Mouse (Mus musculus) hindbrain, embryonic 15.5 days (tissue): ENCODE results near the gene Cfap54. TPM values are rescaled to one million over a fixed set of nuclear protein-coding genes. Genes with fewer than 3 reads are reported as not detected.

Source experiments
- ATAC-seq: fragments of 200-750 bp; cut with Nextera tagmentation; 2 replicates; pipeline ENCODE4 v1.8.0; 2017; ENCODE audit warnings: low read depth, moderate number of reproducible peaks, moderate TSS enrichment; ENCODE audit not compliant: low FRiP score
- H3K27ac ChIP-seq: fragments of 300-500 bp; sonication (generic); replicated peaks from 2 replicates; pipeline ENCODE4 v1.5.1; 2015; ENCODE audit warnings: mild to moderate bottlenecking, inconsistent platforms
- H3K27me3 ChIP-seq: fragments of 300-500 bp; sonication (generic); 2 replicates; pipeline ENCODE4 v1.6.1; 2015; ENCODE audit warnings: control low read depth, inconsistent platforms
- H3K36me3 ChIP-seq: fragments of 300-500 bp; sonication (generic); 2 replicates; pipeline ENCODE4 v1.6.1; 2015; ENCODE audit warnings: control low read depth, inconsistent platforms
- H3K4me1 ChIP-seq: fragments of 300-500 bp; sonication (generic); replicated peaks from 2 replicates; pipeline ENCODE4 v1.6.1; 2015; ENCODE audit warnings: control low read depth, inconsistent platforms
- H3K4me2 ChIP-seq: fragments of 300-500 bp; sonication (generic); 2 replicates; pipeline ENCODE4 v1.6.1; 2015; ENCODE audit warnings: moderate library complexity, mild to moderate bottlenecking, inconsistent platforms
- H3K4me3 ChIP-seq: fragments of 300-500 bp; sonication (generic); 2 replicates; pipeline ENCODE4 v1.5.1; 2015; ENCODE audit warnings: mild to moderate bottlenecking, inconsistent platforms
- H3K9ac ChIP-seq: fragments of 300-500 bp; sonication (generic); 2 replicates; pipeline ENCODE4 v1.6.1; 2015; ENCODE audit warnings: inconsistent platforms
- H3K9me3 ChIP-seq: fragments of 300-500 bp; sonication (generic); 2 replicates; pipeline ENCODE4 v1.6.1; 2016; ENCODE audit warnings: control low read depth, inconsistent platforms
- WGBS: fragments of 180-500 bp; shearing (Covaris S2); methylation state at CpG from one replicate; pipeline ENCODE4 v1.1.7; 2015; 5-methylcytosine and 5-hydroxymethylcytosine counted together
- polyA plus RNA-seq: library from polyadenylated mRNA; unstranded; fragments of >200 nt; fragmentation: Nextera tagmentation; extraction: Ambion mirVana; gene quantifications from 2 replicates; pipeline ENCODE4 v1.2.1, GENCODE M21; 2015

The Cfap54 gene
- polyA plus RNA-seq, 1 experiment from 2014 or later, result 3.3 TPM

- ATAC-seq, result no peak
- Histone ChIP-seq H3K36me3 (no peaks in the 10 kb centered on the region), H3K4me1 (no peaks in the 10 kb centered on the region), H3K9me3 (no peaks in the 10 kb centered on the region), H3K27ac (no peak overlapping the region), H3K27me3 (no peaks in the 10 kb centered on the region), H3K4me3 (no peak overlapping the region), H3K4me2 (no peak overlapping the region), H3K9ac (no peak overlapping the region)
- WGBS, result 83% methylated on average over 7 of the region's 7 CpGs
Observed at GRCm38 (mm10) chr10:93094957-93095580, 13.7 kb upstream of the Cfap54 start.

DNA sequence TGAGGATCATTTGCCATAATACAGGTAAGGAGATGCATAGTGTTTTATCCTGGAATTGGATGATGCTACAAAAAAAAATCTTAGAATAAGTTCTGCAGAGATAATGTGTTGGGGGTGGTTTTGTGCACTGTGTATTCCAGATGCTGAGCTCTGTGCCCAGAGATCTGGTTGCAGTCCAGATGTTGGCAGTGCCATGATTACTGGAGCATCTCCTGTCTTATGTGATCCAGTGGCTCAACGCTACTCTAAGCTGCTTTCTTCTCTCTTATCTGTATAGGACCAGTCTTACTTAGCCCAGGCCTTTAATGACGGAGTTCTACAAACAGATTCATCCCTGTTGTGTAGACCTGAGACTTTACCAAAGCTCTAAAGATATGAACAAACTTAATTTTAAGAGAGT, 10.5 kb upstream of the Cfap54 start:
- Histone ChIP-seq H3K27ac (no peak overlapping the region), H3K9me3 (no peaks in the 10 kb centered on the region), H3K4me3 (no peak overlapping the region), H3K27me3 (no peaks in the 10 kb centered on the region), H3K4me2 (no peak overlapping the region), H3K36me3 (no peaks in the 10 kb centered on the region), H3K4me1 (no peaks in the 10 kb centered on the region), H3K9ac (no peak overlapping the region)
- 91% methylated on average over 2 of the region's 2 CpGs for WGBS
- no peak for ATAC-seq

GRCm38 (mm10) chr10:93090241-93090640, 8.8 kb upstream of the Cfap54 start:
- Histone ChIP-seq H3K27me3 (no peaks in the 10 kb centered on the region), H3K36me3 (no peaks in the 10 kb centered on the region), H3K9me3 (no peaks in the 10 kb centered on the region), H3K27ac (no peak overlapping the region), H3K4me2 (no peak overlapping the region), H3K4me1 (no peaks in the 10 kb centered on the region), H3K9ac (no peak overlapping the region), H3K4me3 (no peak overlapping the region)
- ATAC-seq, result no peak
- WGBS, result 91% methylated on average over 6 of the region's 6 CpGs

GRCm38 (mm10) chr10:93088396-93089048, 7.1 kb upstream of the Cfap54 start:
- no peak overlapping the region for H3K9ac ChIP-seq
- no peak overlapping the region for H3K4me2 ChIP-seq
- WGBS, result 72% methylated on average over 11 of the region's 11 CpGs
- H3K4me3 ChIP-seq, result no peak overlapping the region
- ATAC-seq, result no peak
- H3K27me3 ChIP-seq, result no peaks in the 10 kb centered on the region
- peaks cover 8% of the 10 kb centered on the region; the same call in 1 of the 2 replicates for H3K4me1 ChIP-seq
- H3K27ac ChIP-seq, result no peak overlapping the region
- no peaks in the 10 kb centered on the region for H3K9me3 ChIP-seq
- no peaks in the 10 kb centered on the region for H3K36me3 ChIP-seq

- H3K4me2 ChIP-seq, result no peak overlapping the region
- 93% methylated on average over 7 of the region's 7 CpGs for WGBS
- peaks cover 18% of the 10 kb centered on the region for H3K4me1 ChIP-seq
- no peak overlapping the region for H3K4me3 ChIP-seq
- H3K9me3 ChIP-seq, result no peaks in the 10 kb centered on the region
- H3K9ac ChIP-seq, result no peak overlapping the region
- no peaks in the 10 kb centered on the region for H3K27me3 ChIP-seq
- H3K36me3 ChIP-seq, result no peaks in the 10 kb centered on the region
- H3K27ac ChIP-seq, result no peak overlapping the region
- ATAC-seq, result no peak
Observed at GRCm38 (mm10) chr10:93087504-93087903, 6.1 kb upstream of the Cfap54 start.

- H3K4me2 ChIP-seq, result 0 out of 2 replicates have a peak overlapping the region, but pooled peaks have one; percentile 5
Observed at GRCm38 (mm10) chr10:93083963-93084340, 2.5 kb upstream of the Cfap54 start.

DNA sequence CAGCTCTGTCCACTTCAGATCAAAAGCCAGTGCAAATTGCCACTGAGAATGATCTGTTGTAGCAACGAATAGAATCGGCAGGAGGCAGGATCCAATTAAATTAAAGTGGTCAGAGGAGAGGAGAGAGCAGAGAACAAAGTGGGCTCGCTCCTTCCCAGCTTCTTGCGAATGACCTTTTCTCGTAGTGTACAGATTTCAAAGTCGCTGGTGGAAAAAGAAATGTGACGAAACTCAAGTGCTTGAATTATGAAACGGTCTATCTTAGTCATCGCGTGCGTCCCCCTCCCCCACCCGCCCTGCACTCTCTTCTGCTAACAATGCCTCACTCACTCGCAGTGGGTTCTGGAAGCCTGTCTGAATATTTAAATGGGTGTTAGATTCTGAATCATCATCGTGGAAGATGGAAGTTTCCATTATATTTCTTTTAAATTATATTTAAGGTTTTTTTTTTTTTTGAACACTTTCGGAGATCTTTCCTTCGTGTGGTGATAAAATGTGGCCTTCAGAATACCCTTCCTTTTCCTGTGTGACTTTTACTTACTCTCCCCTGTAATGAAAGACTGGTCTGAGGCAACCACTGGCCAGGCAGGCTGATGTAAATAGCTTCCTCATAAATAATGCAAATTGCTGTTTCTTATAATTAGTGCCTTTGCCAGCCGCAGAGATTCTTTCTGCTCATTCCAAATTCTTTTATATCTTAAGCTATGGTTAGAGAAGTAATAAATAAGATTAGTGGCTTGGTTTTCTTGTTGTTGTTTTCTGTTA, 2.0 kb upstream of the Cfap54 start:
- 6% methylated on average over 17 of the region's 17 CpGs for WGBS
- Histone ChIP-seq H3K27me3 (no peaks in the 10 kb centered on the region), H3K27ac (peak overlapping the region; percentile 67), H3K9me3 (no peaks in the 10 kb centered on the region), H3K4me1 (peaks cover 31% of the 10 kb centered on the region), H3K9ac (0 out of 2 replicates have a peak overlapping the region, but pooled peaks have one; percentile 6), H3K4me3 (peak overlapping the region; percentile 27), H3K4me2 (peak overlapping the region; percentile 55), H3K36me3 (no peaks in the 10 kb centered on the region)
- 0 out of 2 replicates have a peak, but pooled peaks have one; percentile 33 for ATAC-seq

More at GRCm38 (mm10) chr10:93083963-93084340, 2.5 kb upstream of the Cfap54 start:
- Histone ChIP-seq H3K9ac (no peak overlapping the region), H3K36me3 (no peaks in the 10 kb centered on the region), H3K27ac (no peak overlapping the region), H3K4me3 (no peak overlapping the region), H3K27me3 (no peaks in the 10 kb centered on the region), H3K9me3 (no peaks in the 10 kb centered on the region), H3K4me1 (peaks cover 31% of the 10 kb centered on the region)
- no peak; the same call in 1 of the 2 replicates for ATAC-seq
- WGBS, result 30% methylated on average over 8 of the region's 8 CpGs

GRCm38 (mm10) chr10:93079486-93079885, 1.9 kb downstream of the Cfap54 start:
- Histone ChIP-seq H3K9me3 (no peaks in the 10 kb centered on the region), H3K36me3 (no peaks in the 10 kb centered on the region), H3K4me3 (no peak overlapping the region), H3K27me3 (no peaks in the 10 kb centered on the region), H3K27ac (no peak overlapping the region), H3K4me1 (peaks cover 30% of the 10 kb centered on the region), H3K9ac (no peak overlapping the region), H3K4me2 (no peak overlapping the region)
- WGBS, result 89% methylated on average over 3 of the region's 3 CpGs
- no peak for ATAC-seq

DNA sequence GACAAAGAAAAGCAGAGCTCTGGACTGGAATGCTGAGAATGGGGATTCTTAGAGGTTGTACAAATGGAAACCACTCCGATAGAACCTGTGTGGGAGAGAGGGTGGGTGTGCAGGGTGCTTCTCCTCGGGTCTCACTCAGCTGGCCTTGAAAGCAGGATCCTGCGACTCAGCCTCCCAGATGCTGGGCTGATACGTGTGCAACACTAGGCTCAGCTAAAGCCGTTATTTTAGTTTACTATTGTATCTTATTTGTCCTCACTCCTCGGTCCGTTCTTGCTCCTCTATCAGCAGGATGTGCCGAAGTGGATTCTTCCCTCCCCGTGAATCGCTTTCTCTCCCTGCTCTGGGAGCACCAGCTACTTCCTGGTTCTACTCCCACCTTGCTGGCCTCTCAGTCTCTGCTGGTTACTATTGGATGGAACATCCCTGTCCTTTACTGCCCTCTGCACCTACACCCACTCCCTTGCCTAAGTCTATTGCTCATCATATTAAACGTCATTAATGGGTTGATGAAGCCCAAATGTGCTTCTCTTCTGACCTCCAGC, 3.4 kb downstream of the Cfap54 start:
- Histone ChIP-seq H3K4me1 (peaks cover 18% of the 10 kb centered on the region), H3K27me3 (no peaks in the 10 kb centered on the region), H3K9me3 (no peaks in the 10 kb centered on the region), H3K4me2 (no peak overlapping the region), H3K27ac (no peak overlapping the region), H3K4me3 (no peak overlapping the region), H3K36me3 (no peaks in the 10 kb centered on the region), H3K9ac (no peak overlapping the region)
- WGBS, result 84% methylated on average over 11 of the region's 11 CpGs
- no peak for ATAC-seq

DNA sequence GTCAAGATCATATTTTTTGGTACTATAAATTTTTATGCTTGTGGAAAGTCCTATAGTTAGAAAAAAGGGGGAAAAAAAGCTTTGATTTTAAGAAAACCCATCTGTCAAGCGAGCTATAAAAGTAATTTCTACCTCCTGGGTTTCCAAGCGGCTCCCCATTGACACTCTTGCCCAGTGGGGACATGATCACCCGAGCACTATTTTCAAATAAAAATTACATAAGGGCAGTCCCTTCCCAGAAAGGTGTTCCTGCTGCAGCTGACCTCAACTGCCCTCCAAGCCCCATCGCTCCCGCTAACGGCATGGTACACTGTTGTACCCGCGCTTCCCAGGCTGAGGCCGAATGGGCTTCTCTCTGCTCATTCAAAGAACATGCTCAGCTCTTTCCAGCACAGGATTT, 5.0 kb downstream of the Cfap54 start:
- 84% methylated on average over 9 of the region's 9 CpGs for WGBS
- ATAC-seq, result no peak
- H3K36me3 ChIP-seq, result no peaks in the 10 kb centered on the region
- H3K4me1 ChIP-seq, result peaks cover 6% of the 10 kb centered on the region
- no peak overlapping the region for H3K4me3 ChIP-seq
- H3K27me3 ChIP-seq, result no peaks in the 10 kb centered on the region
- H3K4me2 ChIP-seq, result no peak overlapping the region
- no peak overlapping the region for H3K9ac ChIP-seq
- H3K27ac ChIP-seq, result no peak overlapping the region
- H3K9me3 ChIP-seq, result no peaks in the 10 kb centered on the region

GRCm38 (mm10) chr10:93075856-93076255, 5.6 kb downstream of the Cfap54 start:
- Histone ChIP-seq H3K27me3 (no peaks in the 10 kb centered on the region), H3K9ac (no peak overlapping the region), H3K4me3 (no peak overlapping the region), H3K4me2 (no peak overlapping the region), H3K9me3 (no peaks in the 10 kb centered on the region), H3K4me1 (peaks cover 2% of the 10 kb centered on the region), H3K27ac (no peak overlapping the region), H3K36me3 (no peaks in the 10 kb centered on the region)
- ATAC-seq, result no peak
- WGBS, result 73% methylated on average over 8 of the region's 8 CpGs

- Histone ChIP-seq H3K4me2 (no peak overlapping the region), H3K27ac (no peak overlapping the region), H3K9me3 (no peaks in the 10 kb centered on the region), H3K4me3 (no peak overlapping the region), H3K9ac (no peak overlapping the region), H3K27me3 (no peaks in the 10 kb centered on the region), H3K4me1 (no peaks in the 10 kb centered on the region), H3K36me3 (no peaks in the 10 kb centered on the region)
- ATAC-seq, result no peak
- WGBS, result 83% methylated on average over 2 of the region's 2 CpGs
Observed at GRCm38 (mm10) chr10:93072769-93073168, 8.6 kb downstream of the Cfap54 start.
